Comparison of ENCODE assay signal across 15 mouse cellular contexts in the genomic region with DNA sequence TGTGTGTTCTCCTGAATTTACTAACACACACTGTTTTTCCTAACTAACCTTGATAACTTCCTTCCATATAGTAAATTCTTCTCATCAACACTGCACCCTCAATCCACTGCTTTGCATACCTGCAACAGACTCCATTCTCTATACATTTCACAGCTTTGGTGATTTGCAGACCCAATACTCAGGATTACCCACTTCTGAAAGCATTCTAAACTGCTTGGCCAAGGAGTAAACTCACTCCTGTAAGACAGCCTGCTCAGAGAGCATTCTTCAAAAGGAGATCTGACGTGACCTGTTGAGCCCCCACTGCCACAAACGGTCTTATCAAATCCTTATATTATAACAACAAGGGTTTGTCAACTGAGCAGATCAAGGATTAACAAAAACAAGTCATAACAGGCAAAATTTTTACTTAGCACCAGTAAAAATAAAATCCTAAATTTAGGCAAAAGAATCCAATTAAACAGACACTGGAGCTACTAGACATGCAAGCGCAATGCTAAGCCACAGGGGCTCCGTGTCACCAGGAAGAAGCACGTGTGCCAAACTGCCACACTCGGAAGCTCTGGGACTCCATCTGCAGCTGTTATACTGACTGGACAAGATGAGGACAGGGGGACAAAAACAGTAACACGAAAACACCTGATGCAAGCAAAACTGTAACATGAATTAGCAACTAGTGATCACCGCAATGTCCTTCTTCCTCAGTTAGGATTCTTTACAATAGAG. TPM values are rescaled to one million over a fixed set of nuclear protein-coding genes. Genes with fewer than 3 reads are reported as not detected.
DNase-seq lines count a peak whose midpoint lies in the region; ATAC-seq and TF ChIP-seq lines count a peak whose summit lies in the region.
"Had no signal": no experiment of that assay in that cellular context is flagged by ENCODE, and none has a peak within 500 bp of the region (broad histone marks: within the 10 kb centered on the region; RNA-seq: fewer than 3 reads in every experiment).

No protein-coding gene starts in this region.

- ATAC-seq in frontal cortex, adult (ENCODE audit: low TSS enrichment), result peak; percentile 29
- peak; percentile 41 for ATAC-seq in forebrain, embryonic 15.5 days (replicated peaks)
- peak; percentile 21 for ATAC-seq in midbrain, embryonic 12.5 days (ENCODE audit: low FRiP score, low read depth)
- ATAC-seq in inflammation-experienced regulatory T-cells, adult 6 months, result no peak

- peaks cover 23% of the 10 kb centered on the region for H3K4me1 ChIP-seq in forebrain, embryonic 15.5 days
- peaks cover 20% of the 10 kb centered on the region for H3K4me1 ChIP-seq in midbrain, embryonic 12.5 days

- WGBS in forebrain, embryonic 15.5 days, result 20% methylated on average over 8 of the region's 8 CpGs
- WGBS in midbrain, embryonic 12.5 days, result 53% methylated on average over 8 of the region's 8 CpGs

- no peaks in the 10 kb centered on the region for H3K27me3 ChIP-seq in forebrain, embryonic 15.5 days
- no peaks in the 10 kb centered on the region for H3K27me3 ChIP-seq in midbrain, embryonic 12.5 days
- H3K27me3 ChIP-seq: liver, embryonic 13.5 days; Patski had no signal

- peak overlapping the region; percentile 78 for H3K27ac ChIP-seq in forebrain, embryonic 15.5 days (replicated peaks)
- H3K27ac ChIP-seq in midbrain, embryonic 12.5 days (replicated peaks), result no peak overlapping the region
- H3K27ac ChIP-seq: heart, embryonic 10.5 days; liver, embryonic 13.5 days had no signal

- H3K4me2 ChIP-seq in forebrain, embryonic 15.5 days (replicated peaks), result peak overlapping the region; percentile 16; the same call in 1 of the 2 replicates
- H3K4me2 ChIP-seq in midbrain, embryonic 12.5 days (replicated peaks), result peak overlapping the region; percentile 17; the same call in 1 of the 2 replicates
- H3K4me2 ChIP-seq: liver, embryonic 13.5 days had no signal

- H3K36me3 ChIP-seq in forebrain, embryonic 15.5 days, result no peaks in the 10 kb centered on the region
- no peaks in the 10 kb centered on the region for H3K36me3 ChIP-seq in midbrain, embryonic 12.5 days
- H3K36me3 ChIP-seq: heart, embryonic 10.5 days; liver, embryonic 13.5 days had no signal

- H3K9me3 ChIP-seq in forebrain, embryonic 15.5 days, result no peaks in the 10 kb centered on the region
- H3K9me3 ChIP-seq in midbrain, embryonic 12.5 days, result no peaks in the 10 kb centered on the region
- H3K9me3 ChIP-seq: heart, embryonic 10.5 days; liver, embryonic 13.5 days had no signal

- TF ChIP-seq POLR2A in brain, embryonic 14.5 days (IDR thresholded peaks at IDR 0.05; ENCODE audit: borderline replicate concordance, extremely low read depth, insufficient read depth, insufficient read length, poor library complexity, severe bottlenecking), result no peak

- H3K9ac ChIP-seq in forebrain, embryonic 15.5 days (replicated peaks), result no peak overlapping the region
- no peak overlapping the region for H3K9ac ChIP-seq in midbrain, embryonic 12.5 days (replicated peaks)
- H3K9ac ChIP-seq: liver, embryonic 13.5 days had no signal

- no peak for TF ChIP-seq CTCF in brain, embryonic 14.5 days (IDR thresholded peaks at IDR 0.05; ENCODE audit: borderline replicate concordance, extremely low read depth, insufficient read depth, insufficient read length)

- no peak overlapping the region for H3K4me3 ChIP-seq in forebrain, embryonic 15.5 days
- no peak overlapping the region for H3K4me3 ChIP-seq in midbrain, embryonic 12.5 days
- H3K4me3 ChIP-seq: heart, embryonic 10.5 days; liver, embryonic 13.5 days had no signal

- DNase-seq in frontal cortex, postnatal 10 days (ENCODE audit: low spot score in 2 of 2), result no peak
- peak; percentile 69 for DNase-seq in brain, embryonic 14.5 days (ENCODE audit: low read depth)
- no peak for DNase-seq in thymus, postnatal 14 days
- DNase-seq in kidney, postnatal 14 days, result no peak
- DNase-seq: adrenal gland, postnatal 10 days; B cell, adult 2 months; kidney, adult 8-10 months; liver, embryonic 13.5 days; thymus, postnatal 36 days had no signal

RNA-seq across cellular contexts. Expression of gene Atg10, which starts 44.4 kb away (rescaled TPM):
- 3.6 and 4.9 TPM in 2 replicates for polyA plus RNA-seq in brain, embryonic 14.5 days (2012; rRNA removed)
- 14.3 and 16.3 TPM in 2 replicates for polyA plus RNA-seq in forebrain, embryonic 15.5 days (2015; fragmentation: Nextera tagmentation; extraction: Ambion mirVana)
- 13.9 and 15.8 TPM in 2 replicates for polyA plus RNA-seq in midbrain, embryonic 12.5 days (2016; fragmentation: Nextera tagmentation; extraction: Ambion mirVana)
- 10 to 100 TPM; 20.8 to 26.7 (median 22.3) TPM for polyA plus RNA-seq in inflammation-experienced regulatory T-cells, adult 6 months (2017; shearing (Covaris generic))
